Mouse (Mus musculus): ENCODE results near the gene Jun.

Gene Jun

GRCm38 (mm10) chr4:95074319-95074718 is 22.3 kb upstream of the Jun start:
- DNase-seq (ENCODE audit: low spot score), result no peak

DNA sequence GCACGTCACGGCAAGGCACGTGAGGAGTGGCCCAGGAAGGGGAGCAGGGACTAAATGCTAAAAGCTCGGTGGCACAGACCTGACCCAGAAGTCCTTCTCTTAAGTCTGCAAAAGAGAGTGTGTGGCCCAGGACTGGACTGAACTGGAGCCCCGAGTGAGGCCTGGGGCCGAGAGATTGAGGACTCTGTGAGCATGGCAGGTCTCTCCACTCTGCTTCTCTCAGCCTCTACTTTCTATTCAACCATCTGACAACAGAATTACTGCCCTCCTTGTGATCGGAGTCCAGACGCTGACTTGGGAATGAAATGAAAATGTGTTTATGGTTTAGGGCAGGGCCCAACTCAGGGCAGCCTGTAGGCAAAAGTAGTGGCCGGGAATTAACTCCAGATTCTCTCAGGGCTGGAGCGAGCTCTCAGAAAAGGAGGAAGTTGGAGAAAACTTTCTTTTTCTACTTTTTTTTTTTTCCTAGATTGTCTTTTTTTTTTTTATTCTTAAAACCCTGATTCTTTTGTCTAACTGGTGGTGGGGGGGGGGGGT is 21.3 kb upstream of the Jun start:
- DNase-seq (ENCODE audit: low spot score), result no peak

- no peak for DNase-seq (ENCODE audit: low spot score)
Observed at GRCm38 (mm10) chr4:95070407-95070806, 18.4 kb upstream of the Jun start.

DNA sequence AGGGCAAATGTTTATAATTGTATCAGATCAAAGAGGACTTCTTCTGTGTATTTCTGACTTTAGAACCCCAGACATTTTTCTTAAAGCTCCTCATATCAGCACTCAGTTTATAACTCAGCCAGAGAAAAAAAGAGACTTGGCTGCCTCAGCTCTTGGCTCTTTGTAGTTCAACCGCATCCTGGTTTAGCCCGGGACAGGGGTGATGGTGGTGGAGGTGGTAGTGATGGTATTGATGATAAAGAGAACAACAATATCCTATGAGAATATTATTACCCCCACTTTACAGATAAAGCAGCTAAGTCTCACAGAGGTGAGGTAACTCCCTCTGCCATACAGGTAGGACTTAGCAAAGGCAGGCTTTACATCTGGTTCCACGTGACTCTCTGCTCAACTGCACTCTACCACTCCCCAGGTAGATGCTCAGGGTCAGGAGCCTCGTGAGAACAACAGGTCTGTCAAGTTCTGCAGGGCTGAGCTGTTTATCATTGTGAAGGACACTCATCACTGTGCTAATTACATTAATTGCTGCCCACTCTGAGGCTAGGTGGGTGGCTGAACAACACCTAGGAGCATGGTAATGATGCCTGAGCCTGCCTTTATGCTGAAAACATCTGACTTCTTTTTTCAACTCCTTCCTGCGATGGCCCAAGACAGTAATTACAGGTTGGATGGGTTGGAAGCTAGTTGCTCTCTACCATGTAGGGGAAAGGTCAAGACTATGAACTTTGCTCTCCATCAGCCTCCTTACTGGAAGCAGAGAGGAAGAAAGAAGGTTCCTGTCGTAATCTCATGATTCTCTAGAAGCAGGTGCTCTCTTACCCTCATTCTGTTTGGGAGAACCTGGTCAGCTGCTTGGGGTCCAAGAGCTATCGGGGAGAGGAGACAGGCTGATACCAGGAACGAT is 16.3 kb upstream of the Jun start:
- DNase-seq (ENCODE audit: low spot score), result no peak

DNA sequence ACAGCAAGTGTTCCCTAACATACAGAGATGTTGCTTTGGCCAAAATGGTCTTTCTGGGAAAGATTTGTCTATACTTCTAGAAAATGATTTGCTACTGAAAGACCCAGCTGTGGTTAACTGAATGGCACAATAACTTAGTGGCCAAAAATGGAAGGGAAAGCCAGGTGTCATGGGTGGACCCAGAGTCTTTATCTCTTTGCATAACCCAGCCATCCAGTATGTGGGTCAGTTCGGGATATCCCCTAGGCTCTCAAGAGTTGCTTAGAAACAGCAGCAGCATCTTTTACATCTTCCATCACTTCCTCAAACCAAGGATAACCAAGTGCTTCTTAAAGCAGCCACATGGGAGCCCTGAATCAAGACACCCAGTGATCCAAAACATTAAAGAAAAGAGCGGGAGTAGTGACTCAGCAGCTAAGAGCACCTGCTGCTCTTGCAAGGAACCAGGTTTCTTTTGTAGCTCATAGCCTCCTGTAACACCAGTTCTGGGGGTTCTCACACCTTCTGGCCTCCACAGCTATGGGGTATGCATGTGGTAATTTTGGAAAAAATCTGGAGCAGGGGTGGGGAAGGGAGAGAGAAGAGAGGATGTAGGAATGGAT is 11.7 kb upstream of the Jun start:
- DNase-seq (ENCODE audit: low spot score), result no peak

DNA sequence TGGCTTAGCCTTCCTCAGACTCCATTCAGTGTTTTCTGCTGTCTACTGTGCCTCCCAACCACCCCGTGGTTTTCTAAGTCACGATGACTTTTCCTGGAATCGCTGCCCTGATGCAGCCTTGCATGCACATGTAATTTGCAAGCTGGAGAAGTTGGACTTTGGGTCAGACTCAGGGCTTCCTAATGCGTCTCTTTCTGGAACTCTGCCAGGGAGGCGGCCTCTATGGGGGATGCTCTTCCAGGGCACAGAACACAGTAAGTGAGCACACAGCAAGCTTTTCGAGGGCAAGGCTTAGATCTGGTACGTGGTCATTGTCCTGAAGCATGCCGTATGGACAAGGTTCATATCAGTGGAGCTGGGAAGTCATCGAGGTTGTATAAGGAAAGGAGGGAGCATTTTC is 10.9 kb upstream of the Jun start:
- no peak for DNase-seq (ENCODE audit: low spot score)

DNA sequence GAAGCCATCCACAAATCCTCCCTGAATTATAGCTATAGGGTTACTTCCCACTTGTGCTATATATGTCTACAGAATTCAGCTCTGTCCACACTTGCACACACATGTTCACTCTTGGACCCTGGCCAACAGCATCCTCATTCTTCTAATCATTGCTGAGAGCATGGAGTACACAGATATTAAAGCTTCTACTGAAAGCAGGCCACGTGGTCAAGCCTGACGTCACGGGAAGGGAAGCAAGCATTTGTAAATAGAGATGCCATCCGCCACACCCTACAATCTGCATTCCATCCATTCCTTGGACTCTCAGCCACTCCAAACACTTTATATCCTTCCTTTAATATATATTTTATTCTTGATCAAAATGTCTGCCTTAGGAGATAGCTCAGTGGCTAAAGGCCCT is 5.2 kb upstream of the Jun start:
- DNase-seq (ENCODE audit: low spot score), result no peak

DNA sequence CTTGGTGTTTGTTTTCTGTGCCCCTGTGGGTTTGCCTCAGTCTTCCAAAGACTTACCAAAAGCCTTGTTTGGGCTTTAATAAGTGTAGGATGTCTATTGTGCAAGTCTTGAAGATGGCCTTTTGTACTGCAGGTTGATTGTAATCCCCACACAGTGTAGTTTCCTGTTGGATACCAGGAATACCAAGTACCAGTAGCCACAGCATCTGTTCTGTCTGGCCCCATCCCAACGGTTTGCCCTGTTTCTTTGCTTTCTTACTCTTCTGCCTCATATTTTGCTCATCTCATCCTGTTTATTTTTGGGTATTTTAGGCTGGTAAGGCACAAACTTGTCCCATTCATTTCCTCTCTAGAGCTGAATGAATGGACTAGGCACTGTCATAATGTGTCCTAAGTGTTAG is 3.3 kb upstream of the Jun start:
- DNase-seq (ENCODE audit: low spot score), result no peak

GRCm38 (mm10) chr4:95054336-95054735 is 2.3 kb upstream of the Jun start:
- no peak for DNase-seq (ENCODE audit: low spot score)

DNA sequence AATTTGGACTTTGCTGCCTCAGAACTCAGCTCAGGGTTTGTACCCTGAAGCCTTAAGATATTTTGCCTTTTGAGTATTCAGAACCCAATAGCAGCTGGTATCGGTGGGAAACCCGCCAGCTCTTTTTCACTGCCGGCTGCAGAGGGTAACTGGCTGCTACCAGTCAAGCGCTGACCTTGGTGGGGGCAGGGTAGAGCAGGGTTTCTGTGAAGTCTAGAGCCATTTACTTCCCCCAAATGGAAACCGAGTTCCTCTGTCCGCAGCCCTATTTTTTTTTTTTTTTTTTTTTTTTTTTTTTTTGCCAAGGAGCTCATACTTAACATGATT is 1.7 kb upstream of the Jun start:
- peak; percentile 19 for DNase-seq (ENCODE audit: low spot score)

DNA sequence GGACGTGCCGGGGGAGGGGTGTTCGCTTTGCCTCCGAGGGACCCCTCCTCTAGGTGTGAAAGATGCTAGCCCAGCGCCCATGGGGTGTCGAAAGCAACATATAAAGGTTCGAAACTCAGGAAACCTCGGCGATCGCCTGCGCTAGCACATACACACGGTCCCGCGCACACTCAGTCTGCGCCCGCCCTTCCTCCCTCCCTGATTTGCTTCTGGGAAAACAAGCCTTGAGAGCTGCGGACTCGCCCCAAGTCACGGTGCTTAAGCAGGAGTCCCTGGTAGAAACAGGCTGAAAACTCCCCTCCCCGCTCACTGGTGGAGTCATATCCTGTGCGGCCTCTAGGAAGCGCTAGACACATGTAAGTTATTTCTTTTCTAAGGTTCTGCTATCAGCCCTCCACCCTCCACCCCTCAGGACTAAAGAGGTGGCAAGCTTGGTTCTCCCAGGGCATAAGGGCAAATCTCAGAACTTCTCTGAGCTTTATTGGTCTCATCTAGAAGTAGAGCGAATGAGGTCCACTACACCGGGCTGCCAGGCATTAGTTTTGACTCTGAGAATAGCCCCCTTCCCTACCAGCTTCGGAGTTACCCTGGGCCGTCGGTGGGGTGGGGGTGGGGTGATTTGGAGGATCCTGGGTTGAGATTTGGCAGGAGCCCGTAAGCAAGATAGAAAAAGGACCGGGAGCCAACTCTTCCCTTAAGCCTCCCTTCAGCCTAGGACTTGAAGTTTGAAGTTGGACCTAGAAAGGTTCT is 1.2 kb upstream of the Jun start:
- peak; percentile 90 for DNase-seq (ENCODE audit: low spot score)

- no peak for DNase-seq (ENCODE audit: low spot score)
Observed at GRCm38 (mm10) chr4:95051311-95051871, 631 bp downstream of the Jun start.

GRCm38 (mm10) chr4:95050518-95051278 is 1.3 kb downstream of the Jun start:
- DNase-seq (ENCODE audit: low spot score), result peak; percentile 63

GRCm38 (mm10) chr4:95049884-95050517 is 2.0 kb downstream of the Jun start:
- DNase-seq (ENCODE audit: low spot score), result peak; percentile 55

GRCm38 (mm10) chr4:95049153-95049552 is 2.9 kb downstream of the Jun start:
- no peak for DNase-seq (ENCODE audit: low spot score)

GRCm38 (mm10) chr4:95048731-95049100 is 3.3 kb downstream of the Jun start:
- no peak for DNase-seq (ENCODE audit: low spot score)

DNA sequence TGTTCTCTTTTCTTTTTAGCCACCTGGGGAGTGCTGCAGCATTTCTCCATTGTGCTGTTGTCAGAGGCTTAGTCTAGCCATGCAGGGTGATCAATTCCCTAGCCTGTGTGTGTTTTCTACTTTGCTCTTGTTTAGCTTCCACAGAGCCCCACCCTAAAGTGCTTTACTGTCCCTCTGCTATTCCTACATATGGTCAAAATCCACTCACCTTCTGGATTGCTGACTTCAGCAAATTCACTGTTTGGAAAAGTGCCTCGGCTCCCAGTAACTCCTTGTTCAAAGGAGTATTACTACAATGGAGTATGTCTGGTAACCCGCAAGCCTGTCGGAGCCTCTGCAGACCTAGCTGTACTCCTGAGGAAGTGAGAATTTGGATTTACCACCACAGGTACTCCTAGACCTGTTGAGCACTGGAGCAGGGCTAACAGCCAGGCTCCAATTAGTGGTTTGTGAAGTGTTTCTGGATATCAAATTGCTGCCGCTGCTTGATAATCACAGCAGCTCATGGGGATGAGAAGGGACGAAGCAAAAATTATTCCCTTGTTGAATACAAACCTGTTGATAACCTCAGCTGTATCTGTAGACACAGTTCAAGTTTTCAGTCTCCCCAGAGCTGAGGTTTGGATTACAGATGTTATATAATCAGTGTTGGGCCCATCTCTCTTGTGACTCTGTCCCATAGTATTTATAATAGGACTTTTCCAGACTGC is 3.8 kb downstream of the Jun start:
- DNase-seq (ENCODE audit: low spot score), result no peak

GRCm38 (mm10) chr4:95045133-95045532 is 6.9 kb downstream of the Jun start:
- no peak for DNase-seq (ENCODE audit: low spot score)

DNA sequence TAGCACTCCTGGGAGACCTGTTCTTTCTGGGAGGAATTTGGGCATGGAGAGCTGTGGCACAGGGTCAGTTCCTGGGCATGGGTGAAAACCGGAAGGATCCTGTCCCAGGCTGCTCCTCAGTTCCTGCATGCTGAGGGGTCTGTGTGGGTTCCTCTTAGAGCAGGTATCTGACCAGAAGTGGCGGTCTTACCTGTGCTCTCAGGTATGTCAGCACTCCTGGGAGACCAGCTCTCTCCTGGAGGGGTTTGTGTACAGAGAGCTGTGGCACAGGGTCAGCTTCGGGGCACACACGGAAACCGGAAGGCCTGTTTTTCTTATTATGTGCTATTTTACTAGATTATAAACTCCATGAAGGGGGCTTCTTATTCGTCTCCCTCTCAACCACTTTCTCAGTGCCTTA is 7.3 kb downstream of the Jun start:
- no peak for DNase-seq (ENCODE audit: low spot score)

- DNase-seq (ENCODE audit: low spot score), result no peak
Observed at GRCm38 (mm10) chr4:95038024-95038423, 14.0 kb downstream of the Jun start.

DNA sequence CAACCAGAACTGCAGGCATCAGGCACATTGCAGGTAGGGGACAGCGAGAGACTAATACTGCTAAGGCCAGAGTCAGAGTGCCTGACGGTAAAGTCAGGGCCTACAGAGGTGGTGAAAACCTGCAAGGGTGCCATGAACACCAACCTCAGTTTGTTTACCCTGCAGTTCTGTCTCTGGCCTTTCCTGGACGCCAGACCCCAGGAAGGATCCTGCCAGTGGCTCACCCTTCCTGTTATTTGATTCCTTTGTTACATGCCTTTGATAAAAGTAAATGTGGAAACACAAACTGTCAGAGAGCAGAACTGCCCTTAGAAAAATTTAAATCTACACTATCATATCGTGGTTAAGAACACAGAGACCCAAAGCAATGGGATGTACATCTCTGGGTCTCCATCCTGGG is 20.9 kb downstream of the Jun start:
- DNase-seq (ENCODE audit: low spot score), result no peak

Data from yolk sac, embryonic 10.5 days (tissue).